Mouse (Mus musculus) T-helper 17 cell (primary cell): ENCODE data around the gene Traf5.

Experiments used
- in situ Hi-C, 2 experiments: fragments of 300-600 bp; cut with MboI, MseI; formaldehyde crosslinking; loops; 1 replicate in 1 of 2; 2 replicates in 1 of 2; pipeline ENCODE4 v1.15.1; 2025; ENCODE audit warnings: high pct_unique_total_duplicates in 2 of 2

Gene Traf5

DNA sequence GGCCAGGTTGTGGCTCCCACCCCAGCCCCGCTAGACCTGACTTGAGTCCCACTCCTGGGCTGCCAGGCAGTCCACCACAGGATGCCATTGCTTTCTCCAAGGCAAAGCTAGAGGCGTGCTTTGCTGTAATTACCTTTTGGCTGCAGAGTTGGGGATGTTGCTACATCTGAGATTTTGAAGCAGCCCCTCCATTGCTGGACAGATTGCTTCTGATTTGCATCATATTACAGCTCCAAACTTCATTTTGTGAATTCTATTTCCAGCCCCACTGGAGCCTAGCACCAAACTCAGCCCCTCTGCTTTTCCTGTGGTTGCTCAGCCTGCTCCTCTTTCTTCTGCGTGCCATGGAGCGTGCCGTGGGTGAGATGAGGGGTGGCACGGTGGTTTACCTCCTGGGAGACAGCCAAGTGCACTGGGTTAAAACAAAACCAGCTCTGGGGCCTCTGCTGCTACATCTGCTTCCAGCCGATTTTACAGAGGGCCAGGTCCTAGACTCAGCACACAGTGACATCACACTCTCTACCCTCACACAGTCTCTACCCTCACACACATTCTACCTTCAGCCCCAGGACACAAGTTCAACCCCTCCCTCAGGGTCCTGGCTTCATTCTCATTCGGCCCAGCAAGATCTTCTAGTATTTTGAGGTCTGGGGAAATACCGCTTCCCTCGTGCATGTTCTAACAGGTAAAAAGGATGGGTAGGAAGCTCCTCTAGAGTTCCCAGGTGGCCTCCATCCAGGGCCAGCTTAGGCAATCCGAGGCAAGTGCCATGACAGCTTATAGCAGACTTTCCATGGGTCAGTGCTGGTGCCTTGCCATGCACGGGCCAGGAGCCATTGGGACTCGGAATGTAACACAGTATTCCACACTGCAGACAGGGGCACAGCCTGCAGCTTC lies 117.6 kb downstream of the Traf5 start:
- in situ Hi-C loops, result no loop called here

GRCm38 (mm10) chr1:191969939-191970338 lies 122.4 kb downstream of the Traf5 start:
- in situ Hi-C loops, result loop anchor here (5.0 kb wide), 1 partner anchor 122 kb away; the partner anchor contains the start of gene Traf5 (in 2 of the 2)

- in situ Hi-C loops, result loop anchor here (5.0 kb wide), 2 partner anchors 127 to 128 kb away; partner anchors contain the start of gene Traf5 (in 2 of the 2)
Measured at GRCm38 (mm10) chr1:191964773-191965481, 127.4 kb downstream of the Traf5 start.

DNA sequence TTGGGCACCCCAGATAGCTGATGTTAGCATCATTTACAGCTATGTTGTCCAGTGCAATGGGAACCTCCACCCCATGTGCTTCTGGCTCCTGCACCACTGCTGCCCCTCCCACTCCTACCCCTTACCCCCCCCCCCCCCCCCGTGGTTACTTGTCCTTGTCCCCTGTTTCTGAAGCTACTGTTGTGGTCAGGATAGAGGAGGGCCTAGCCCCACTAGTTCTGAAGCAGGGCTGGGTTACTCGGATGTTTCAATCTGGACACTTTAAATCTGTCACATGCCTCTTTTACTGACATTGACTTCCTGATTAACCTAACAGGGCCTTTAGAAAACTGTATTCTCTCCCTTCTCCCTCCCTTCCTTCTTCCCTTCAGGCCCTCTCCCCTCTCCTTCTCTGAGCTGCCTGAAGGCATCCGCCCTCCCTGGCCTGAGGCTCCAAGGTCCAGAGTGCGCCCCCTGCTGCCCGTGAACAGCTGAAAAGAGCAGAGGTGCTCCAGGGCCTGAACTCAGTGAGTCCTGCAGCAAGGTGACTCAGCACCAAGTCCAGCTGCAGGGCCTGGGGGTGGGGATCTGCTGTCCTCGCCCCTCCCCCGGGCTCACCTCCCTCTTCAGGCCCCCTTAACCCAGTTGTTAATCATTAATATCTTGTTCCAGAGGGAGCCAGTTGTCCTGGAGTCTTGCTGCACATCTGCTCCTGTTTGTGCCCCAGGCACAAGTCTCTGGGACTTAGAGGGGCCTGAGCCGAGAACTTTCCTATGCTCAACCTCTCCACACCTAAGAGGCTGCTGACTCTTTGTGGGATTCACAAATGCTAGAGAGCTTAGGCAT lies 128.2 kb downstream of the Traf5 start:
- in situ Hi-C loops, result loop anchor here in 1 of 2 experiments (5.0 kb wide), 1 partner anchor 127 kb away; no protein-coding TSS in a partner anchor

DNA sequence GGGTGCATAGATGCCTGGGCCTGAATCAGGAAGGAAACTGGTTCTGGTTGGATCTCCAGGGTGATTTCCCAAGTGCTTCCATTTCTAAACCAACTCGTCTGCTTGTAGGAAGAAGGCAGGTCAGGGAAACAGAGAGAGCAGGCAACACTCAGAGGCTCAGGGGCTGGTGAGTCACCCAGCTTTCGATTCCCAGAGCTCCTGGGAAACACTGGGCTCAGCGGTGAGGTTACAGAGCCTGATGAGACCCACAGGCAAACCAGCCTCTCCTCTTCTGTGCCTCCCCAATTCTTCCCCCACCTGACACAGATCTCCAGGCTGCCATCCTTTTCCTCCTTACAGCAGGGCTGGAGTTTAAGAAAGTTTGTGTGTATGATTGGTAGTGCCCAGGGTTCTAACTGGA lies 128.9 kb downstream of the Traf5 start:
- in situ Hi-C loops, result loop anchor here in 1 of 2 experiments (5.0 kb wide), 1 partner anchor 126 kb away; no protein-coding TSS in a partner anchor

- in situ Hi-C loops, result loop anchor here in 1 of 2 experiments (5.0 kb wide), 1 partner anchor 124 kb away; no protein-coding TSS in a partner anchor
Measured at GRCm38 (mm10) chr1:191960946-191961345, 131.4 kb downstream of the Traf5 start.

GRCm38 (mm10) chr1:191957321-191957720 lies 135.0 kb downstream of the Traf5 start:
- in situ Hi-C loops, result no loop called here

- in situ Hi-C loops, result no loop called here
Measured at GRCm38 (mm10) chr1:191956871-191957270, 135.5 kb downstream of the Traf5 start.

- in situ Hi-C loops, result no loop called here
Measured at GRCm38 (mm10) chr1:191956261-191956660, 136.1 kb downstream of the Traf5 start.

- in situ Hi-C loops, result no loop called here
Measured at GRCm38 (mm10) chr1:191955101-191955500, 137.3 kb downstream of the Traf5 start.

GRCm38 (mm10) chr1:191952733-191953335 lies 139.5 kb downstream of the Traf5 start:
- in situ Hi-C loops, result no loop called here

- in situ Hi-C loops, result no loop called here
Measured at GRCm38 (mm10) chr1:191950611-191951010, 141.7 kb downstream of the Traf5 start.

- in situ Hi-C loops, result no loop called here
Measured at GRCm38 (mm10) chr1:191948600-191948999, 143.8 kb downstream of the Traf5 start.

GRCm38 (mm10) chr1:191947796-191948195 lies 144.6 kb downstream of the Traf5 start:
- in situ Hi-C loops, result no loop called here
